Mouse (Mus musculus): ENCODE data around the gene Cdk1. TPM values are rescaled to one million over a fixed set of nuclear protein-coding genes. Genes with fewer than 3 reads are reported as not detected.
A peak's percentile ranks its signal among the peaks of the same experiment; 100 is the strongest.

Gene Cdk1
- 434 and 459 TPM in 2 replicates for polyA plus RNA-seq (2016; fragmentation: Nextera tagmentation; extraction: Ambion mirVana)

GRCm38 (mm10) chr10:69352212-69353085 lies at the start of gene Cdk1:
TSS of gene Cdk1 (minus strand) at chr10:69352938.
- under 1% methylated on average over 51 of the region's 51 CpGs for WGBS
- peaks cover 43% of the 10 kb centered on the region for H3K4me1 ChIP-seq (replicated peaks)
- peaks cover 4% of the 10 kb centered on the region; the same call in 1 of the 2 replicates for H3K9me3 ChIP-seq
- H3K27me3 ChIP-seq = no peaks in the 10 kb centered on the region
- peak within 1 kb of the TSS; percentile 76 for H3K4me3 ChIP-seq (replicated peaks)
- peaks cover 33% of the 10 kb centered on the region for H3K36me3 ChIP-seq
- ATAC-seq (ENCODE audit: insufficient number of reproducible peaks, insufficient read depth, low FRiP score, low TSS enrichment, low read depth) = peak; percentile 88
- H3K27ac ChIP-seq = peak within 1 kb of the TSS; percentile 91
- peak within 1 kb of the TSS; percentile 89 for H3K9ac ChIP-seq (replicated peaks)
- peak within 1 kb of the TSS; percentile 80 for H3K4me2 ChIP-seq

GRCm38 (mm10) chr10:69399814-69400385 lies 47.2 kb upstream of the Cdk1 start:
- Histone ChIP-seq H3K27me3 (peaks cover 67% of the 10 kb centered on the region), H3K4me1 (replicated peaks) (peaks cover 22% of the 10 kb centered on the region), H3K4me2 (peak overlapping the region; percentile 99), H3K9ac (replicated peaks) (peak overlapping the region; percentile 67; the same call in 1 of the 2 replicates), H3K27ac (no peak overlapping the region), H3K9me3 (no peaks in the 10 kb centered on the region), H3K4me3 (replicated peaks) (peak overlapping the region; percentile 68), H3K36me3 (no peaks in the 10 kb centered on the region)
- WGBS = 6% methylated on average over 17 of the region's 17 CpGs
- no peak for ATAC-seq (ENCODE audit: insufficient number of reproducible peaks, insufficient read depth, low FRiP score, low TSS enrichment, low read depth)

- peak; percentile 78 for ATAC-seq (ENCODE audit: insufficient number of reproducible peaks, insufficient read depth, low FRiP score, low TSS enrichment, low read depth)
- peaks cover 22% of the 10 kb centered on the region for H3K4me1 ChIP-seq (replicated peaks)
- peak within 1 kb of the TSS; percentile 68 for H3K4me3 ChIP-seq (replicated peaks)
- WGBS = under 1% methylated on average over 75 of the region's 77 CpGs
- H3K27ac ChIP-seq = no peak within 1 kb of the TSS
- H3K4me2 ChIP-seq = peak within 1 kb of the TSS; percentile 99
- H3K9ac ChIP-seq (replicated peaks) = peak within 1 kb of the TSS; percentile 67
- H3K27me3 ChIP-seq = peaks cover 72% of the 10 kb centered on the region
- H3K9me3 ChIP-seq = no peaks in the 10 kb centered on the region
- H3K36me3 ChIP-seq = no peaks in the 10 kb centered on the region
Observed at GRCm38 (mm10) chr10:69398763-69399590, 46.2 kb upstream of the Cdk1 start, which contains the start of gene Ank3. TSS of gene Ank3 (plus strand) at chr10:69398773.

GRCm38 (mm10) chr10:69398197-69398762 lies 45.5 kb upstream of the Cdk1 start:
- WGBS = 1% methylated on average over 26 of the region's 26 CpGs
- Histone ChIP-seq H3K36me3 (no peaks in the 10 kb centered on the region), H3K4me2 (peak overlapping the region; percentile 99), H3K9me3 (no peaks in the 10 kb centered on the region), H3K27me3 (peaks cover 72% of the 10 kb centered on the region), H3K9ac (replicated peaks) (peak overlapping the region; percentile 67), H3K4me3 (replicated peaks) (peak overlapping the region; percentile 68), H3K27ac (no peak overlapping the region), H3K4me1 (replicated peaks) (peaks cover 22% of the 10 kb centered on the region)
- no peak for ATAC-seq (ENCODE audit: insufficient number of reproducible peaks, insufficient read depth, low FRiP score, low TSS enrichment, low read depth)

GRCm38 (mm10) chr10:69389511-69389910 lies 36.8 kb upstream of the Cdk1 start:
- H3K4me3 ChIP-seq (replicated peaks) = no peak overlapping the region
- peaks cover under 1% of the 10 kb centered on the region; the same call in 1 of the 2 replicates for H3K27me3 ChIP-seq
- no peaks in the 10 kb centered on the region for H3K9me3 ChIP-seq
- ATAC-seq (ENCODE audit: insufficient number of reproducible peaks, insufficient read depth, low FRiP score, low TSS enrichment, low read depth) = no peak
- no peaks in the 10 kb centered on the region for H3K36me3 ChIP-seq
- H3K4me2 ChIP-seq = no peak overlapping the region
- H3K27ac ChIP-seq = no peak overlapping the region
- no peaks in the 10 kb centered on the region for H3K4me1 ChIP-seq (replicated peaks)
- no peak overlapping the region for H3K9ac ChIP-seq (replicated peaks)
- 90% methylated on average over 4 of the region's 4 CpGs for WGBS

- Histone ChIP-seq H3K9me3 (no peaks in the 10 kb centered on the region), H3K27ac (no peak overlapping the region), H3K4me3 (replicated peaks) (no peak overlapping the region), H3K36me3 (no peaks in the 10 kb centered on the region), H3K9ac (replicated peaks) (no peak overlapping the region), H3K27me3 (no peaks in the 10 kb centered on the region), H3K4me2 (no peak overlapping the region), H3K4me1 (replicated peaks) (no peaks in the 10 kb centered on the region)
- 77% methylated on average over 8 of the region's 8 CpGs for WGBS
- no peak for ATAC-seq (ENCODE audit: insufficient number of reproducible peaks, insufficient read depth, low FRiP score, low TSS enrichment, low read depth)
Observed at GRCm38 (mm10) chr10:69386767-69387166, 34.0 kb upstream of the Cdk1 start.

GRCm38 (mm10) chr10:69385136-69385535 lies 32.4 kb upstream of the Cdk1 start:
- Histone ChIP-seq H3K9ac (replicated peaks) (no peak overlapping the region), H3K9me3 (no peaks in the 10 kb centered on the region), H3K4me1 (replicated peaks) (no peaks in the 10 kb centered on the region), H3K36me3 (no peaks in the 10 kb centered on the region), H3K27me3 (no peaks in the 10 kb centered on the region), H3K4me2 (no peak overlapping the region), H3K4me3 (replicated peaks) (no peak overlapping the region), H3K27ac (no peak overlapping the region)
- no peak for ATAC-seq (ENCODE audit: insufficient number of reproducible peaks, insufficient read depth, low FRiP score, low TSS enrichment, low read depth)
- 92% methylated on average over 8 of the region's 8 CpGs for WGBS

- Histone ChIP-seq H3K9ac (replicated peaks) (no peak overlapping the region), H3K36me3 (no peaks in the 10 kb centered on the region), H3K4me1 (replicated peaks) (no peaks in the 10 kb centered on the region), H3K4me3 (replicated peaks) (no peak overlapping the region), H3K27ac (no peak overlapping the region), H3K9me3 (no peaks in the 10 kb centered on the region), H3K27me3 (no peaks in the 10 kb centered on the region), H3K4me2 (no peak overlapping the region)
- WGBS = 76% methylated on average over 11 of the region's 11 CpGs
- no peak for ATAC-seq (ENCODE audit: insufficient number of reproducible peaks, insufficient read depth, low FRiP score, low TSS enrichment, low read depth)
Observed at GRCm38 (mm10) chr10:69384640-69385039, 31.9 kb upstream of the Cdk1 start.

GRCm38 (mm10) chr10:69383186-69383585 lies 30.4 kb upstream of the Cdk1 start:
- Histone ChIP-seq H3K9me3 (no peaks in the 10 kb centered on the region), H3K27me3 (no peaks in the 10 kb centered on the region), H3K4me2 (no peak overlapping the region), H3K36me3 (no peaks in the 10 kb centered on the region), H3K9ac (replicated peaks) (no peak overlapping the region), H3K4me1 (replicated peaks) (no peaks in the 10 kb centered on the region), H3K4me3 (replicated peaks) (no peak overlapping the region), H3K27ac (no peak overlapping the region)
- no peak for ATAC-seq (ENCODE audit: insufficient number of reproducible peaks, insufficient read depth, low FRiP score, low TSS enrichment, low read depth)
- 89% methylated on average over 1 of the region's 1 CpGs for WGBS

- no peaks in the 10 kb centered on the region for H3K27me3 ChIP-seq
- no peaks in the 10 kb centered on the region for H3K36me3 ChIP-seq
- H3K4me3 ChIP-seq (replicated peaks) = no peak overlapping the region
- no peak overlapping the region for H3K9ac ChIP-seq (replicated peaks)
- no peak overlapping the region for H3K4me2 ChIP-seq
- no peaks in the 10 kb centered on the region for H3K4me1 ChIP-seq (replicated peaks)
- no peak overlapping the region for H3K27ac ChIP-seq
- H3K9me3 ChIP-seq = no peaks in the 10 kb centered on the region
- 53% methylated on average over 7 of the region's 7 CpGs for WGBS
- ATAC-seq (ENCODE audit: insufficient number of reproducible peaks, insufficient read depth, low FRiP score, low TSS enrichment, low read depth) = no peak
Observed at GRCm38 (mm10) chr10:69375154-69375553, 22.4 kb upstream of the Cdk1 start.

All from limb, embryonic 12.5 days (tissue).